Mouse (Mus musculus): ENCODE data around the gene B4galt2. TPM values are rescaled to one million over a fixed set of nuclear protein-coding genes. Genes with fewer than 3 reads are reported as not detected.

B4galt2 gene
- polyA plus RNA-seq, 1 experiment from 2014 or later: 31.7 TPM

- Histone ChIP-seq H3K9me3 (no peaks in the 10 kb centered on the region), H3K4me3 (no peak overlapping the region), H3K36me3 (no peaks in the 10 kb centered on the region), H3K4me1 (replicated peaks) (peaks cover 22% of the 10 kb centered on the region), H3K27me3 (ENCODE audit: insufficient read depth, poor library complexity, severe bottlenecking) (peaks cover 4% of the 10 kb centered on the region), H3K27ac (no peak overlapping the region)
- 78% methylated on average over 6 of the region's 6 CpGs for WGBS
- no peak for DNase-seq (ENCODE audit: low spot score)
Measured at GRCm38 (mm10) chr4:117839366-117839765, 43.9 kb downstream of the B4galt2 start.

GRCm38 (mm10) chr4:117837271-117837670, 46.0 kb downstream of the B4galt2 start:
- Histone ChIP-seq H3K36me3 (no peaks in the 10 kb centered on the region), H3K4me1 (replicated peaks) (peaks cover 24% of the 10 kb centered on the region), H3K9me3 (no peaks in the 10 kb centered on the region), H3K27me3 (ENCODE audit: insufficient read depth, poor library complexity, severe bottlenecking) (peaks cover 23% of the 10 kb centered on the region), H3K4me3 (peak overlapping the region; percentile 86; the same call in 1 of the 2 replicates), H3K27ac (peak overlapping the region; percentile 89; the same call in 1 of the 2 replicates)
- DNase-seq (ENCODE audit: low spot score): no peak
- WGBS: 74% methylated on average over 4 of the region's 4 CpGs

GRCm38 (mm10) chr4:117836204-117836767, 47.0 kb downstream of the B4galt2 start:
- Histone ChIP-seq H3K4me1 (replicated peaks) (peaks cover 24% of the 10 kb centered on the region), H3K4me3 (peak overlapping the region; percentile 86), H3K9me3 (no peaks in the 10 kb centered on the region), H3K27me3 (ENCODE audit: insufficient read depth, poor library complexity, severe bottlenecking) (peaks cover 28% of the 10 kb centered on the region), H3K36me3 (no peaks in the 10 kb centered on the region), H3K27ac (peak overlapping the region; percentile 89)
- DNase-seq (ENCODE audit: low spot score): peak; percentile 90
- WGBS: under 1% methylated on average over 48 of the region's 48 CpGs

- WGBS: under 1% methylated on average over 60 of the region's 60 CpGs
- DNase-seq (ENCODE audit: low spot score): no peak
- Histone ChIP-seq H3K27ac (peak overlapping the region; percentile 89), H3K4me3 (peak overlapping the region; percentile 86), H3K36me3 (no peaks in the 10 kb centered on the region), H3K9me3 (no peaks in the 10 kb centered on the region), H3K27me3 (ENCODE audit: insufficient read depth, poor library complexity, severe bottlenecking) (peaks cover 33% of the 10 kb centered on the region), H3K4me1 (replicated peaks) (peaks cover 24% of the 10 kb centered on the region)
Measured at GRCm38 (mm10) chr4:117835531-117836111, 47.7 kb downstream of the B4galt2 start.

- Histone ChIP-seq H3K4me1 (replicated peaks) (peaks cover 27% of the 10 kb centered on the region), H3K9me3 (no peaks in the 10 kb centered on the region), H3K27ac (peak overlapping the region; percentile 89), H3K27me3 (ENCODE audit: insufficient read depth, poor library complexity, severe bottlenecking) (peaks cover 39% of the 10 kb centered on the region), H3K4me3 (peak overlapping the region; percentile 86), H3K36me3 (no peaks in the 10 kb centered on the region)
- DNase-seq (ENCODE audit: low spot score): peak; percentile 77
- WGBS: under 1% methylated on average over 36 of the region's 36 CpGs
Measured at GRCm38 (mm10) chr4:117834845-117835530, 48.3 kb downstream of the B4galt2 start.

- peaks cover 32% of the 10 kb centered on the region for H3K4me1 ChIP-seq (replicated peaks)
- H3K9me3 ChIP-seq: no peaks in the 10 kb centered on the region
- WGBS: 24% methylated on average over 3 of the region's 3 CpGs
- peak within 1 kb of the TSS; percentile 89 for H3K27ac ChIP-seq
- peak within 1 kb of the TSS; percentile 86 for H3K4me3 ChIP-seq
- DNase-seq (ENCODE audit: low spot score): no peak
- peaks cover 40% of the 10 kb centered on the region for H3K27me3 ChIP-seq (ENCODE audit: insufficient read depth, poor library complexity, severe bottlenecking)
- no peaks in the 10 kb centered on the region for H3K36me3 ChIP-seq
Measured at GRCm38 (mm10) chr4:117834457-117834844, 48.8 kb downstream of the B4galt2 start, which contains the start of gene Slc6a9. Gene Slc6a9 (plus strand): TSS chr4:117834506.

- 82% methylated on average over 9 of the region's 9 CpGs for WGBS
- peaks cover 28% of the 10 kb centered on the region for H3K4me1 ChIP-seq (replicated peaks)
- no peaks in the 10 kb centered on the region for H3K9me3 ChIP-seq
- H3K27ac ChIP-seq: no peak overlapping the region; the same call in 1 of the 2 replicates
- no peak for DNase-seq (ENCODE audit: low spot score)
- no peaks in the 10 kb centered on the region for H3K36me3 ChIP-seq
- H3K4me3 ChIP-seq: no peak overlapping the region
- H3K27me3 ChIP-seq (ENCODE audit: insufficient read depth, poor library complexity, severe bottlenecking): peaks cover 40% of the 10 kb centered on the region
Measured at GRCm38 (mm10) chr4:117831920-117832691, 51.2 kb downstream of the B4galt2 start.

GRCm38 (mm10) chr4:117831499-117831898, 51.8 kb downstream of the B4galt2 start:
- peaks cover 28% of the 10 kb centered on the region for H3K4me1 ChIP-seq (replicated peaks)
- DNase-seq (ENCODE audit: low spot score): no peak
- WGBS: 72% methylated on average over 2 of the region's 2 CpGs
- H3K27me3 ChIP-seq (ENCODE audit: insufficient read depth, poor library complexity, severe bottlenecking): peaks cover 40% of the 10 kb centered on the region
- no peaks in the 10 kb centered on the region for H3K36me3 ChIP-seq
- no peaks in the 10 kb centered on the region for H3K9me3 ChIP-seq
- no peak overlapping the region; the same call in 1 of the 2 replicates for H3K27ac ChIP-seq
- H3K4me3 ChIP-seq: no peak overlapping the region

GRCm38 (mm10) chr4:117830801-117831200, 52.5 kb downstream of the B4galt2 start:
- Histone ChIP-seq H3K4me1 (replicated peaks) (peaks cover 23% of the 10 kb centered on the region), H3K27ac (no peak overlapping the region; the same call in 1 of the 2 replicates), H3K36me3 (no peaks in the 10 kb centered on the region), H3K4me3 (no peak overlapping the region), H3K27me3 (ENCODE audit: insufficient read depth, poor library complexity, severe bottlenecking) (peaks cover 40% of the 10 kb centered on the region), H3K9me3 (no peaks in the 10 kb centered on the region)
- WGBS: 89% methylated on average over 9 of the region's 9 CpGs
- no peak for DNase-seq (ENCODE audit: low spot score)

GRCm38 (mm10) chr4:117830124-117830551, 53.1 kb downstream of the B4galt2 start:
- WGBS: 23% methylated on average over 5 of the region's 5 CpGs
- Histone ChIP-seq H3K27me3 (ENCODE audit: insufficient read depth, poor library complexity, severe bottlenecking) (peaks cover 40% of the 10 kb centered on the region), H3K4me1 (replicated peaks) (peaks cover 17% of the 10 kb centered on the region), H3K27ac (peak overlapping the region; percentile 42; the same call in 1 of the 2 replicates), H3K4me3 (0 out of 2 replicates have a peak overlapping the region, but pooled peaks have one; percentile 26), H3K9me3 (no peaks in the 10 kb centered on the region), H3K36me3 (no peaks in the 10 kb centered on the region)
- no peak for DNase-seq (ENCODE audit: low spot score)

GRCm38 (mm10) chr4:117829260-117830123, 53.8 kb downstream of the B4galt2 start:
- H3K36me3 ChIP-seq: no peaks in the 10 kb centered on the region
- peak; percentile 64 for DNase-seq (ENCODE audit: low spot score)
- H3K27ac ChIP-seq: peak overlapping the region; percentile 42; the same call in 1 of the 2 replicates
- H3K27me3 ChIP-seq (ENCODE audit: insufficient read depth, poor library complexity, severe bottlenecking): peaks cover 37% of the 10 kb centered on the region
- H3K4me1 ChIP-seq (replicated peaks): peaks cover 11% of the 10 kb centered on the region
- no peaks in the 10 kb centered on the region for H3K9me3 ChIP-seq
- 10% methylated on average over 12 of the region's 12 CpGs for WGBS
- H3K4me3 ChIP-seq: peak overlapping the region; percentile 26; the same call in 1 of the 2 replicates

Data from hindbrain, embryonic 10.5 days (tissue).